ENCODE assay signal across 8 mouse cellular contexts in genomic region chr11:5421506-5422251, GRCm38 (mm10). TPM values are rescaled to one million over a fixed set of nuclear protein-coding genes. Genes with fewer than 3 reads are reported as not detected.
A peak's percentile ranks its signal among the peaks of the same experiment; 100 is the strongest.
DNase-seq lines count a peak whose midpoint lies in the region; ATAC-seq and TF ChIP-seq lines count a peak whose summit lies in the region.
"Had no signal": no experiment of that assay in that cellular context is flagged by ENCODE, and none has a peak within 500 bp of the region (broad histone marks: within the 10 kb centered on the region; RNA-seq: fewer than 3 reads in every experiment).

No protein-coding gene starts in this region.

- TF ChIP-seq CTCF in cerebellum, adult 2 months (IDR thresholded peaks at IDR 0.05; ENCODE audit: borderline replicate concordance, insufficient read depth, low read depth, low read length): no peak

- TF ChIP-seq POLR2A in cerebellum, adult 2 months (IDR thresholded peaks at IDR 0.05; ENCODE audit: borderline replicate concordance, insufficient read depth, low read length): no peak

- DNase-seq in left cerebral cortex, adult 18-20 months (ENCODE audit: low spot score in 2 of 2): peak; percentile 35 to 39
- no peak for DNase-seq in left cerebral cortex, postnatal 4 days
- DNase-seq in cerebellum, adult 2 months: peak; percentile 65 to 90
- peak; percentile 61 to 83 for DNase-seq in left cerebral cortex, postnatal 25 days (ENCODE audit: low spot score in 2 of 2)
- DNase-seq in c-Kit-positive CD71-positive TER-119-positive erythroid progenitor cells, embryonic 14.5 days (ENCODE audit: low spot score): no peak

- no peak overlapping the region; the same call in 1 of the 2 replicates for H3K4me2 ChIP-seq in heart, embryonic 15.5 days
- H3K4me2 ChIP-seq: liver, embryonic 15.5 days had no signal

- H3K27ac ChIP-seq in cerebellum, adult 2 months (ENCODE audit: insufficient read depth, low read length): peak overlapping the region; percentile 39; the same call in 1 of the 2 replicates
- peak overlapping the region; percentile 64 for H3K27ac ChIP-seq in heart, embryonic 15.5 days
- H3K27ac ChIP-seq: liver, embryonic 15.5 days had no signal

- H3K4me1 ChIP-seq in cerebellum, adult 2 months (ENCODE audit: control insufficient read depth, insufficient read depth, low read length): peaks cover 29% of the 10 kb centered on the region
- H3K4me1 ChIP-seq in heart, embryonic 15.5 days (replicated peaks): peaks cover 48% of the 10 kb centered on the region

- no peak overlapping the region for H3K4me3 ChIP-seq in cerebellum, adult 2 months (replicated peaks; ENCODE audit: insufficient read depth, low read depth, low read length)
- H3K4me3 ChIP-seq in heart, embryonic 15.5 days: no peak overlapping the region
- H3K4me3 ChIP-seq: liver, embryonic 15.5 days had no signal

- intact Hi-C loops in left cerebral cortex, postnatal 4 days (cut with DNase I): no loop called here
- intact Hi-C loops in left cerebral cortex, postnatal 25 days (cut with DNase I): loop anchor here (5.0 kb wide), 1 partner anchor 64 kb away; no protein-coding TSS in a partner anchor

- no peaks in the 10 kb centered on the region for H3K9me3 ChIP-seq in heart, embryonic 15.5 days (replicated peaks)
- H3K9me3 ChIP-seq: liver, embryonic 15.5 days had no signal

- H3K36me3 ChIP-seq in heart, embryonic 15.5 days: no peaks in the 10 kb centered on the region
- H3K36me3 ChIP-seq: liver, embryonic 15.5 days had no signal

- 6% methylated on average over 4 of the region's 4 CpGs for WGBS in cerebellum, adult 2 months
- 16% methylated on average over 4 of the region's 4 CpGs for WGBS in heart, embryonic 15.5 days

- H3K27me3 ChIP-seq in cerebellum, adult 2 months (ENCODE audit: control insufficient read depth, insufficient read depth, low read length): no peaks in the 10 kb centered on the region
- H3K27me3 ChIP-seq in heart, embryonic 15.5 days: no peaks in the 10 kb centered on the region
- H3K27me3 ChIP-seq: liver, embryonic 15.5 days had no signal

- no peak overlapping the region for H3K9ac ChIP-seq in heart, embryonic 15.5 days
- H3K9ac ChIP-seq: liver, embryonic 15.5 days had no signal

- ATAC-seq in heart, embryonic 15.5 days (replicated peaks; ENCODE audit: insufficient number of reproducible peaks, insufficient read depth, low FRiP score, low read depth): 0 out of 2 replicates have a peak, but pooled peaks have one; percentile 50
- no peak for ATAC-seq in erythroid progenitor cell, adult 5-6 weeks (replicated peaks; ENCODE audit: low FRiP score, poor library complexity, severe bottlenecking)

RNA-seq across cellular contexts. Expression of gene Znrf3, which starts 23.0 kb away (rescaled TPM):
- 10 to 100 TPM; 16.7 to 17.5 TPM for total RNA-seq in left cerebral cortex, adult 18-20 months (2021)
- 10 to 100 TPM; 17.6 to 21.0 TPM for total RNA-seq in left cerebral cortex, postnatal 4 days (2021)
- 5.4 and 5.8 TPM in 2 replicates for polyA plus RNA-seq in cerebellum, adult 2 months (2012; rRNA removed)
- polyA plus RNA-seq in heart, embryonic 15.5 days (2015; fragmentation: Nextera tagmentation; extraction: Ambion mirVana): 6.5 and 6.7 TPM in 2 replicates
- 10 to 100 TPM; 19.6 to 20.0 TPM for total RNA-seq in left cerebral cortex, postnatal 25 days (2021)
- 1.4 and 2.1 TPM in 2 replicates for total RNA-seq in erythroid progenitor cell, adult 5-6 weeks (2015; ENCODE audit: low replicate concordance)
- 0.39 and 1.1 TPM in 2 replicates for total RNA-seq in erythroid progenitor cell, adult 5-6 weeks (2017; ENCODE audit: low replicate concordance)

Comparison
In these comparisons a context has a peak if more than half of its experiments do, and no peak if none do; other contexts are left out.
1. DNase-seq: peak in left cerebral cortex, adult 18-20 months (2 of 2), cerebellum, adult 2 months (2 of 2) and left cerebral cortex, postnatal 25 days (2 of 2); none in left cerebral cortex, postnatal 4 days (single experiment) and c-Kit-positive CD71-positive TER-119-positive erythroid progenitor cells, embryonic 14.5 days (single experiment).
2. RNA of gene Znrf3, which starts 23.0 kb away (total RNA-seq): 17.6 to 21.0 TPM in left cerebral cortex, postnatal 4 days, 19.6 to 20.0 TPM in left cerebral cortex, postnatal 25 days and 16.7 to 17.5 TPM in left cerebral cortex, adult 18-20 months; 0.39 to 2.1 TPM in erythroid progenitor cell, adult 5-6 weeks; every median in the first group is over 4 times any median in the second.